ENCODE assay signal across 25 mouse cellular contexts in genomic region chr6:8068979-8069378, GRCm38 (mm10).
DNase-seq lines count a peak whose midpoint lies in the region; ATAC-seq and TF ChIP-seq lines count a peak whose summit lies in the region.
"Had no signal": no experiment of that assay in that cellular context is flagged by ENCODE, and none has a peak within 500 bp of the region (broad histone marks: within the 10 kb centered on the region; RNA-seq: fewer than 3 reads in every experiment).

No protein-coding gene starts in this region.

- H3K36me3 ChIP-seq in embryonic facial prominence, embryonic 13.5 days, result no peaks in the 10 kb centered on the region
- H3K36me3 ChIP-seq in embryonic facial prominence, embryonic 10.5 days (replicated peaks), result no peaks in the 10 kb centered on the region
- H3K36me3 ChIP-seq in limb, embryonic 14.5 days (ENCODE audit: control insufficient read depth, insufficient read depth, low read length), result no peaks in the 10 kb centered on the region
- no peaks in the 10 kb centered on the region for H3K36me3 ChIP-seq in midbrain, postnatal 0 days (ENCODE audit: insufficient read depth, low read length)
- H3K36me3 ChIP-seq: embryonic facial prominence, embryonic 12.5 days; heart, embryonic 12.5 days; hindbrain, embryonic 12.5 days; intestine, embryonic 15.5 days; liver, embryonic 13.5 days had no signal

- WGBS in embryonic facial prominence, embryonic 13.5 days, result 57% methylated on average over 5 of the region's 5 CpGs
- 71% methylated on average over 5 of the region's 5 CpGs for WGBS in embryonic facial prominence, embryonic 10.5 days
- 55% methylated on average over 5 of the region's 5 CpGs for WGBS in limb, embryonic 14.5 days
- 90% methylated on average over 5 of the region's 5 CpGs for WGBS in midbrain, postnatal 0 days

- no peak overlapping the region for H3K4me3 ChIP-seq in embryonic facial prominence, embryonic 13.5 days
- H3K4me3 ChIP-seq in embryonic facial prominence, embryonic 10.5 days, result no peak overlapping the region
- no peak overlapping the region for H3K4me3 ChIP-seq in limb, embryonic 14.5 days (replicated peaks; ENCODE audit: low read length)
- no peak overlapping the region for H3K4me3 ChIP-seq in midbrain, postnatal 0 days (ENCODE audit: low read depth, low read length)
- H3K4me3 ChIP-seq: embryonic facial prominence, embryonic 12.5 days; heart, embryonic 12.5 days; hindbrain, embryonic 12.5 days; intestine, embryonic 15.5 days; liver, embryonic 13.5 days had no signal

- ATAC-seq in embryonic facial prominence, embryonic 13.5 days (ENCODE audit: insufficient number of reproducible peaks, insufficient read depth, low FRiP score, low TSS enrichment, low read depth), result no peak
- peak; percentile 47; the same call in 1 of the 2 replicates for ATAC-seq in limb, embryonic 14.5 days (ENCODE audit: low FRiP score, low read depth)
- no peak for ATAC-seq in midbrain, postnatal 0 days (ENCODE audit: low FRiP score)
- ATAC-seq: intestine, embryonic 15.5 days; midbrain, embryonic 16.5 days; Patski had no signal

- H3K9ac ChIP-seq in embryonic facial prominence, embryonic 13.5 days, result no peak overlapping the region
- no peak overlapping the region for H3K9ac ChIP-seq in limb, embryonic 14.5 days (ENCODE audit: low read depth, low read length, severe bottlenecking)
- H3K9ac ChIP-seq in midbrain, postnatal 0 days (replicated peaks; ENCODE audit: low read length, poor library complexity, severe bottlenecking), result no peak overlapping the region
- H3K9ac ChIP-seq: embryonic facial prominence, embryonic 12.5 days; heart, embryonic 12.5 days; hindbrain, embryonic 12.5 days; intestine, embryonic 15.5 days; liver, embryonic 13.5 days; lung, embryonic 14.5 days had no signal

- 0 out of 2 replicates have a peak, but pooled peaks cover 2% of the 10 kb centered on the region for H3K4me1 ChIP-seq in embryonic facial prominence, embryonic 13.5 days
- peaks cover 4% of the 10 kb centered on the region; the same call in 1 of the 2 replicates for H3K4me1 ChIP-seq in embryonic facial prominence, embryonic 10.5 days
- H3K4me1 ChIP-seq in limb, embryonic 14.5 days (ENCODE audit: control insufficient read depth, insufficient read depth, low read length), result peaks cover 5% of the 10 kb centered on the region
- no peaks in the 10 kb centered on the region for H3K4me1 ChIP-seq in midbrain, postnatal 0 days (ENCODE audit: insufficient read depth, low read length)
- H3K4me1 ChIP-seq: embryonic facial prominence, embryonic 12.5 days; heart, embryonic 12.5 days; hindbrain, embryonic 12.5 days; intestine, embryonic 15.5 days; liver, embryonic 13.5 days had no signal

- H3K27me3 ChIP-seq in embryonic facial prominence, embryonic 13.5 days, result no peaks in the 10 kb centered on the region
- H3K27me3 ChIP-seq in embryonic facial prominence, embryonic 10.5 days (replicated peaks; ENCODE audit: low read depth, poor library complexity, severe bottlenecking), result no peaks in the 10 kb centered on the region
- H3K27me3 ChIP-seq in limb, embryonic 14.5 days (ENCODE audit: control insufficient read depth, insufficient read depth, low read length), result no peaks in the 10 kb centered on the region
- H3K27me3 ChIP-seq in midbrain, postnatal 0 days (ENCODE audit: insufficient read depth, low read length), result no peaks in the 10 kb centered on the region
- H3K27me3 ChIP-seq: embryonic facial prominence, embryonic 12.5 days; heart, embryonic 12.5 days; hindbrain, embryonic 12.5 days; intestine, embryonic 15.5 days; liver, embryonic 13.5 days had no signal

- H3K27ac ChIP-seq in embryonic facial prominence, embryonic 13.5 days, result peak overlapping the region; percentile 41
- no peak overlapping the region for H3K27ac ChIP-seq in embryonic facial prominence, embryonic 10.5 days (replicated peaks)
- H3K27ac ChIP-seq in limb, embryonic 14.5 days (replicated peaks; ENCODE audit: low read depth, low read length), result peak overlapping the region; percentile 9; the same call in 1 of the 2 replicates
- no peak overlapping the region for H3K27ac ChIP-seq in midbrain, postnatal 0 days (ENCODE audit: low read depth, low read length)
- H3K27ac ChIP-seq: hindbrain, embryonic 12.5 days; intestine, embryonic 15.5 days; liver, embryonic 13.5 days had no signal

- DNase-seq in embryonic facial prominence, embryonic 10.5 days (ENCODE audit: low spot score), result no peak
- DNase-seq in layer of hippocampus, postnatal 10 days (ENCODE audit: low spot score in 2 of 2), result peak; percentile 9 to 21
- DNase-seq in layer of hippocampus, adult 9-10 months (ENCODE audit: low spot score), result no peak
- DNase-seq in brain, adult 2 months (ENCODE audit: low read depth, low spot score), result peak; percentile 55
- no peak for DNase-seq in limb, embryonic 14.5 days (ENCODE audit: low spot score)
- no peak for DNase-seq in thymus, postnatal 25 days
- DNase-seq in midbrain, postnatal 0 days (ENCODE audit: low spot score), result no peak
- DNase-seq: adrenal gland, adult 8-10 months; cerebellum, adult 9-11 months; heart, postnatal 14 days; kidney, adult 9 months; kidney, postnatal 36 days; liver, embryonic 13.5 days; lung, embryonic 14.5 days; lung, postnatal 36 days; retina, postnatal 1 day; spleen, adult 18-20 months; thymus, postnatal 4 days had no signal

- H3K9me3 ChIP-seq in embryonic facial prominence, embryonic 13.5 days, result 0 out of 2 replicates have a peak, but pooled peaks cover 5% of the 10 kb centered on the region
- no peaks in the 10 kb centered on the region for H3K9me3 ChIP-seq in embryonic facial prominence, embryonic 10.5 days
- H3K9me3 ChIP-seq in limb, embryonic 14.5 days (ENCODE audit: control insufficient read depth, low read length), result no peaks in the 10 kb centered on the region
- no peaks in the 10 kb centered on the region for H3K9me3 ChIP-seq in midbrain, postnatal 0 days (ENCODE audit: low read length)
- H3K9me3 ChIP-seq: embryonic facial prominence, embryonic 12.5 days; heart, embryonic 12.5 days; hindbrain, embryonic 12.5 days; intestine, embryonic 15.5 days; liver, embryonic 13.5 days had no signal

- no peak for TF ChIP-seq POLR2A in limb, embryonic 14.5 days (IDR thresholded peaks at IDR 0.05; ENCODE audit: borderline replicate concordance, extremely low read depth, insufficient read depth, insufficient read length)

- TF ChIP-seq CTCF in midbrain, postnatal 0 days (IDR thresholded peaks at IDR 0.05), result no peak

- no peak overlapping the region for H3K4me2 ChIP-seq in embryonic facial prominence, embryonic 13.5 days
- no peak overlapping the region for H3K4me2 ChIP-seq in limb, embryonic 14.5 days (replicated peaks; ENCODE audit: low read depth, low read length, severe bottlenecking)
- H3K4me2 ChIP-seq in midbrain, postnatal 0 days (ENCODE audit: low read depth, low read length, poor library complexity, severe bottlenecking), result no peak overlapping the region
- H3K4me2 ChIP-seq: embryonic facial prominence, embryonic 12.5 days; heart, embryonic 12.5 days; hindbrain, embryonic 12.5 days; intestine, embryonic 15.5 days; liver, embryonic 13.5 days; lung, embryonic 14.5 days had no signal

Comparison
In these comparisons a context has a peak if more than half of its experiments do, and no peak if none do; other contexts are left out.
1. H3K27ac ChIP-seq: peak in embryonic facial prominence, embryonic 13.5 days (single experiment) and limb, embryonic 14.5 days (single experiment); none in embryonic facial prominence, embryonic 10.5 days (single experiment) and midbrain, postnatal 0 days (single experiment).
2. DNase-seq: peak in layer of hippocampus, postnatal 10 days (2 of 2) and brain, adult 2 months (single experiment); none in embryonic facial prominence, embryonic 10.5 days (single experiment), layer of hippocampus, adult 9-10 months (single experiment), limb, embryonic 14.5 days (single experiment), thymus, postnatal 25 days (single experiment) and midbrain, postnatal 0 days (single experiment).